Mouse (Mus musculus) erythroblast, embryonic 14.5 days (primary cell): ENCODE measurements around the gene Tmigd1. TPM values are rescaled to one million over a fixed set of nuclear protein-coding genes. Genes with fewer than 3 reads are reported as not detected.
A peak's percentile ranks its signal among the peaks of the same experiment; 100 is the strongest.

Experiments used
- H3K27me3 ChIP-seq: 2 replicates; pipeline ENCODE4 v1.6.1; 2012; ENCODE audit warnings: inconsistent platforms; ENCODE audit not compliant: control insufficient read depth
- H3K36me3 ChIP-seq: 2 replicates; pipeline ENCODE4 v1.6.1; 2012; ENCODE audit warnings: mild to moderate bottlenecking, inconsistent platforms; ENCODE audit not compliant: control insufficient read depth
- H3K4me1 ChIP-seq: 2 replicates; pipeline ENCODE4 v1.6.1; 2012; ENCODE audit warnings: inconsistent platforms; ENCODE audit not compliant: control insufficient read depth
- H3K4me3 ChIP-seq: replicated peaks from 2 replicates; pipeline ENCODE3; 2012; ENCODE audit warnings: moderate library complexity, mild to moderate bottlenecking, inconsistent platforms
- H3K9me3 ChIP-seq: 2 replicates; pipeline ENCODE4 v1.6.1; 2012; ENCODE audit warnings: low read length, inconsistent platforms, mixed read lengths; ENCODE audit not compliant: control insufficient read depth
- GATA1 ChIP-seq: IDR thresholded peaks from 2 replicates; pipeline ENCODE4 v1.6.1; 2012; ENCODE audit warnings: low read length, inconsistent platforms, mixed read lengths
- TAL1 ChIP-seq: IDR thresholded peaks from 3 replicates; pipeline ENCODE4 v1.6.1; 2012; ENCODE audit warnings: low read length, inconsistent platforms, mixed read lengths
- polyA plus RNA-seq: library from polyadenylated mRNA; stranded (reverse); fragments of >175 nt; gene quantifications from 2 replicates; pipeline ENCODE4 v1.2.3, GENCODE M21; 2012

Gene Tmigd1
- polyA plus RNA-seq, 1 experiment: not detected

GRCm38 (mm10) chr11:76946203-76946585 is 44.2 kb downstream of the Tmigd1 start:
- H3K4me1 ChIP-seq: peaks cover 26% of the 10 kb centered on the region
- peak overlapping the region; percentile 85 for H3K4me3 ChIP-seq
- TF ChIP-seq TAL1 (no peak), GATA1 (no peak)
- H3K36me3 ChIP-seq: peaks cover 20% of the 10 kb centered on the region
- H3K9me3 ChIP-seq: no peaks in the 10 kb centered on the region
- H3K27me3 ChIP-seq: peaks cover 4% of the 10 kb centered on the region; the same call in 1 of the 2 replicates

- no peak for TF ChIP-seq GATA1
- TF ChIP-seq TAL1: no peak
- Histone ChIP-seq H3K4me3 (no peak overlapping the region), H3K27me3 (no peaks in the 10 kb centered on the region), H3K36me3 (peaks cover 80% of the 10 kb centered on the region), H3K9me3 (no peaks in the 10 kb centered on the region), H3K4me1 (no peaks in the 10 kb centered on the region)
Measured at GRCm38 (mm10) chr11:76953536-76953935, 51.6 kb downstream of the Tmigd1 start.

GRCm38 (mm10) chr11:76965703-76966102 is 63.7 kb downstream of the Tmigd1 start:
- Histone ChIP-seq H3K9me3 (no peaks in the 10 kb centered on the region), H3K4me3 (no peak overlapping the region), H3K36me3 (peaks cover 86% of the 10 kb centered on the region), H3K27me3 (no peaks in the 10 kb centered on the region), H3K4me1 (no peaks in the 10 kb centered on the region)
- TF ChIP-seq GATA1 (no peak), TAL1 (no peak)

Other genes starting within 250 kb of the Tmigd1 start
- gene Bhlha9, start 229.7 kb upstream of the Tmigd1 start, polyA plus RNA-seq: not detected in 2 replicates
- not detected in 2 replicates for gene Trarg1, start 222.4 kb upstream of the Tmigd1 start, polyA plus RNA-seq
- 0.11 and 0.34 TPM in 2 replicates for gene Gosr1, start 138.6 kb upstream of the Tmigd1 start, polyA plus RNA-seq
- gene Cpd, start 55.1 kb upstream of the Tmigd1 start, polyA plus RNA-seq: 0.10 and 0.14 TPM in 2 replicates
- gene Blmh, start 22.6 kb downstream of the Tmigd1 start, polyA plus RNA-seq: 1.5 TPM in 2 replicates
- gene Slc6a4, start 96.4 kb downstream of the Tmigd1 start, polyA plus RNA-seq: not detected in 2 replicates
- 0.49 and 0.65 TPM in 2 replicates for gene Nsrp1, start 176.3 kb downstream of the Tmigd1 start, polyA plus RNA-seq